Mouse (Mus musculus) embryonic facial prominence, embryonic 13.5 days (tissue): ENCODE data around the gene Gm44790. TPM values are rescaled to one million over a fixed set of nuclear protein-coding genes. Genes with fewer than 3 reads are reported as not detected.
"Not testable (repeated sequence)": the region's sequence is repeated elsewhere in the genome, so short reads cannot be mapped to it uniquely, and the experiment has no call there.

Experiments
- ATAC-seq: fragments of 200-750 bp; cut with Nextera tagmentation; 2 replicates; pipeline ENCODE4 v1.8.0; 2017; ENCODE audit warnings: low read depth; ENCODE audit not compliant: insufficient number of reproducible peaks, insufficient read depth, low FRiP score, low TSS enrichment
- H3K27ac ChIP-seq: fragments of 300-500 bp; sonication (generic); 2 replicates; pipeline ENCODE4 v1.5.1; 2015; ENCODE audit warnings: moderate library complexity, mild to moderate bottlenecking, inconsistent platforms
- H3K27me3 ChIP-seq: fragments of 300-500 bp; sonication (generic); 2 replicates; pipeline ENCODE4 v1.6.1; 2015; ENCODE audit warnings: mild to moderate bottlenecking, inconsistent platforms
- H3K36me3 ChIP-seq: fragments of 300-500 bp; sonication (generic); 2 replicates; pipeline ENCODE4 v1.6.1; 2015; ENCODE audit warnings: mild to moderate bottlenecking, inconsistent platforms
- H3K4me1 ChIP-seq: fragments of 300-500 bp; sonication (generic); 2 replicates; pipeline ENCODE4 v1.6.1; 2015; ENCODE audit warnings: inconsistent platforms
- H3K4me2 ChIP-seq: fragments of 300-500 bp; sonication (generic); 2 replicates; pipeline ENCODE4 v1.6.1; 2015; ENCODE audit warnings: moderate library complexity, mild to moderate bottlenecking, inconsistent platforms
- H3K4me3 ChIP-seq: fragments of 300-500 bp; sonication (generic); 2 replicates; pipeline ENCODE4 v1.5.1; 2015; ENCODE audit warnings: mild to moderate bottlenecking, inconsistent platforms
- H3K9ac ChIP-seq: fragments of 300-500 bp; sonication (generic); 2 replicates; pipeline ENCODE4 v1.6.1; 2015; ENCODE audit warnings: mild to moderate bottlenecking, inconsistent platforms
- H3K9me3 ChIP-seq: fragments of 300-500 bp; sonication (generic); 2 replicates; pipeline ENCODE4 v1.6.1; 2016; ENCODE audit warnings: inconsistent platforms
- WGBS: fragments of 180-500 bp; shearing (Covaris S2); methylation state at CpG from one replicate; pipeline ENCODE4 v1.1.7; 2015; ENCODE audit warnings: mixed read lengths; 5-methylcytosine and 5-hydroxymethylcytosine counted together
- polyA plus RNA-seq: library from polyadenylated mRNA; unstranded; fragments of >200 nt; fragmentation: Nextera tagmentation; extraction: Ambion mirVana; gene quantifications from 2 replicates; pipeline ENCODE4 v1.2.1, GENCODE M21; 2015

Gene Gm44790
- polyA plus RNA-seq, 1 experiment from 2014 or later: not detected

GRCm38 (mm10) chr6:86476931-86477330 is 50.5 kb downstream of the Gm44790 start:
- 79% methylated on average over 5 of the region's 5 CpGs for WGBS
- Histone ChIP-seq H3K4me1 (peaks cover 45% of the 10 kb centered on the region), H3K9ac (no peak overlapping the region), H3K4me3 (no peak overlapping the region), H3K9me3 (no peaks in the 10 kb centered on the region), H3K27me3 (no peaks in the 10 kb centered on the region), H3K27ac (no peak overlapping the region), H3K36me3 (no peaks in the 10 kb centered on the region), H3K4me2 (no peak overlapping the region)
- ATAC-seq: no peak

DNA sequence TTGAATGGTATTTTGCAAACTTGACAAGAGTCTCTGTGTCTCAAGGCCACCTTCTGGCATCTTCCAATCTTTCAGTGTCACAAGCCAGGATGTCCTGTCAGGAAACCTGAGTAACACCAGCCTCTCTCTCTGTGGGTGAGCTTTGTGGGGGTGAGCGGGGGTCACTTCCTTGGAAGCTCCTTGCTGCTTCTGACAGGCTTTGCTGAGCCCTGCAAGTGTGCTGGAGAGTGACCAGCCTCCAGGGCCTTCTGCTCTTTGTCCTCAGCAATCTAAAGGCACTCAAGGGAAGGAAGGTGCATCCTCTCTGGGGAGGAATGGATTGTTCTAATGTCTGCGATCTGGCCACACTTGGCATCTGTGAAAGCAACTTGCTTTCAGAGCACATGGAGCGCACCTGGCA is 52.9 kb downstream of the Gm44790 start:
- Histone ChIP-seq H3K4me2 (no peak overlapping the region), H3K36me3 (no peaks in the 10 kb centered on the region), H3K27ac (peak overlapping the region; percentile 90), H3K4me3 (no peak overlapping the region), H3K4me1 (peaks cover 35% of the 10 kb centered on the region), H3K27me3 (no peaks in the 10 kb centered on the region), H3K9me3 (no peaks in the 10 kb centered on the region), H3K9ac (no peak overlapping the region)
- ATAC-seq: no peak
- WGBS: 67% methylated on average over 3 of the region's 3 CpGs

GRCm38 (mm10) chr6:86479816-86480188 is 53.3 kb downstream of the Gm44790 start:
- 0 out of 2 replicates have a peak overlapping the region, but pooled peaks have one; percentile 41 for H3K4me2 ChIP-seq
- H3K27ac ChIP-seq: peak overlapping the region; percentile 90
- H3K36me3 ChIP-seq: no peaks in the 10 kb centered on the region
- ATAC-seq: no peak
- H3K27me3 ChIP-seq: no peaks in the 10 kb centered on the region
- no peaks in the 10 kb centered on the region for H3K9me3 ChIP-seq
- H3K4me1 ChIP-seq: peaks cover 35% of the 10 kb centered on the region
- no peak overlapping the region for H3K4me3 ChIP-seq
- H3K9ac ChIP-seq: no peak overlapping the region

GRCm38 (mm10) chr6:86480189-86480831 is 53.9 kb downstream of the Gm44790 start:
- H3K36me3 ChIP-seq: no peaks in the 10 kb centered on the region
- H3K9ac ChIP-seq: peak overlapping the region; percentile 61
- ATAC-seq: no peak
- H3K27me3 ChIP-seq: no peaks in the 10 kb centered on the region
- WGBS: 30% methylated on average over 9 of the region's 9 CpGs
- peaks cover 35% of the 10 kb centered on the region for H3K4me1 ChIP-seq
- peak overlapping the region; percentile 6; the same call in 1 of the 2 replicates for H3K4me3 ChIP-seq
- peak overlapping the region; percentile 90 for H3K27ac ChIP-seq
- peak overlapping the region; percentile 41 for H3K4me2 ChIP-seq
- no peaks in the 10 kb centered on the region for H3K9me3 ChIP-seq

GRCm38 (mm10) chr6:86481871-86482270 is 55.4 kb downstream of the Gm44790 start:
- Histone ChIP-seq H3K36me3 (no peaks in the 10 kb centered on the region), H3K4me3 (no peak overlapping the region), H3K4me2 (no peak overlapping the region), H3K9me3 (no peaks in the 10 kb centered on the region), H3K27me3 (no peaks in the 10 kb centered on the region), H3K4me1 (peaks cover 36% of the 10 kb centered on the region), H3K27ac (no peak overlapping the region), H3K9ac (no peak overlapping the region)
- WGBS: 92% methylated on average over 5 of the region's 5 CpGs
- ATAC-seq: no peak

GRCm38 (mm10) chr6:86485943-86486640 is 59.6 kb downstream of the Gm44790 start:
- H3K4me3 ChIP-seq: no peak overlapping the region
- H3K4me1 ChIP-seq: peaks cover 18% of the 10 kb centered on the region
- no peak overlapping the region; the same call in 1 of the 2 replicates for H3K27ac ChIP-seq
- no peaks in the 10 kb centered on the region for H3K27me3 ChIP-seq
- no peaks in the 10 kb centered on the region for H3K9me3 ChIP-seq
- 84% methylated on average over 7 of the region's 7 CpGs for WGBS
- no peaks in the 10 kb centered on the region for H3K36me3 ChIP-seq
- H3K9ac ChIP-seq: no peak overlapping the region
- no peak for ATAC-seq
- H3K4me2 ChIP-seq: no peak overlapping the region

- ATAC-seq: peak; percentile 90
- Histone ChIP-seq H3K9me3 (no peaks in the 10 kb centered on the region), H3K36me3 (no peaks in the 10 kb centered on the region), H3K27ac (peak overlapping the region; percentile 97), H3K27me3 (no peaks in the 10 kb centered on the region), H3K4me1 (peaks cover 16% of the 10 kb centered on the region), H3K4me3 (peak overlapping the region; percentile 17; the same call in 1 of the 2 replicates), H3K9ac (peak overlapping the region; percentile 67), H3K4me2 (peak overlapping the region; percentile 48)
- WGBS: 13% methylated on average over 24 of the region's 24 CpGs
These were observed 61.1 kb downstream of the Gm44790 start for GRCm38 (mm10) chr6:86487358-86488148.

DNA sequence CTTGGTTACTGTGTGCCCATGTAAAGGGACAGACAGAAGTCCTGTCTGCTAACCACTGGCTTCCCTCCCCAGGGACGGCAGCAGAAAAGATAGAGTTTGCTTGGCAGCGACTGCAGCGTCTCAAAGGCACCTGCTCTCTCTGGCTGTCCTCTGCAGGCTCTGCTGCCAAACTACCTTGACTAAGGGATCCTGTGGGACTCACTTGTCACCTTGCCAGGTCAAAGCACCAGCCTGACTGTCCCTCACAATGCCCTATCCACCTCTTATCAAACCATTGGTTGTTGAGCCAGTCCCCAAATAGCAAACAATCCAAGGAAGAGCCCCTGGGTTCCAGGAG is 61.7 kb downstream of the Gm44790 start:
- 47% methylated on average over 3 of the region's 3 CpGs for WGBS
- Histone ChIP-seq H3K4me3 (no peak overlapping the region), H3K9ac (peak overlapping the region; percentile 67), H3K4me1 (peaks cover 20% of the 10 kb centered on the region), H3K27ac (peak overlapping the region; percentile 97), H3K27me3 (no peaks in the 10 kb centered on the region), H3K36me3 (no peaks in the 10 kb centered on the region), H3K9me3 (no peaks in the 10 kb centered on the region), H3K4me2 (peak overlapping the region; percentile 48; the same call in 1 of the 2 replicates)
- ATAC-seq: no peak

- H3K27ac ChIP-seq: no peak overlapping the region
- no peaks in the 10 kb centered on the region for H3K36me3 ChIP-seq
- H3K4me1 ChIP-seq: peaks cover 30% of the 10 kb centered on the region
- H3K9ac ChIP-seq: no peak overlapping the region
- H3K27me3 ChIP-seq: no peaks in the 10 kb centered on the region
- no peak overlapping the region for H3K4me3 ChIP-seq
- H3K4me2 ChIP-seq: no peak overlapping the region
- no peaks in the 10 kb centered on the region for H3K9me3 ChIP-seq
- no peak for ATAC-seq
- WGBS: 93% methylated on average over 2 of the region's 2 CpGs
These were observed 63.5 kb downstream of the Gm44790 start for GRCm38 (mm10) chr6:86489945-86490344.

- not testable (repeated sequence) for H3K36me3 ChIP-seq, H3K4me3 ChIP-seq, H3K27me3 ChIP-seq, H3K9ac ChIP-seq, H3K27ac ChIP-seq, ATAC-seq, H3K9me3 ChIP-seq, H3K4me2 ChIP-seq
- peaks cover 31% of the 10 kb centered on the region for H3K4me1 ChIP-seq
- 89% methylated on average over 8 of the region's 8 CpGs for WGBS
These were observed 64.0 kb downstream of the Gm44790 start for GRCm38 (mm10) chr6:86490413-86490812.

DNA sequence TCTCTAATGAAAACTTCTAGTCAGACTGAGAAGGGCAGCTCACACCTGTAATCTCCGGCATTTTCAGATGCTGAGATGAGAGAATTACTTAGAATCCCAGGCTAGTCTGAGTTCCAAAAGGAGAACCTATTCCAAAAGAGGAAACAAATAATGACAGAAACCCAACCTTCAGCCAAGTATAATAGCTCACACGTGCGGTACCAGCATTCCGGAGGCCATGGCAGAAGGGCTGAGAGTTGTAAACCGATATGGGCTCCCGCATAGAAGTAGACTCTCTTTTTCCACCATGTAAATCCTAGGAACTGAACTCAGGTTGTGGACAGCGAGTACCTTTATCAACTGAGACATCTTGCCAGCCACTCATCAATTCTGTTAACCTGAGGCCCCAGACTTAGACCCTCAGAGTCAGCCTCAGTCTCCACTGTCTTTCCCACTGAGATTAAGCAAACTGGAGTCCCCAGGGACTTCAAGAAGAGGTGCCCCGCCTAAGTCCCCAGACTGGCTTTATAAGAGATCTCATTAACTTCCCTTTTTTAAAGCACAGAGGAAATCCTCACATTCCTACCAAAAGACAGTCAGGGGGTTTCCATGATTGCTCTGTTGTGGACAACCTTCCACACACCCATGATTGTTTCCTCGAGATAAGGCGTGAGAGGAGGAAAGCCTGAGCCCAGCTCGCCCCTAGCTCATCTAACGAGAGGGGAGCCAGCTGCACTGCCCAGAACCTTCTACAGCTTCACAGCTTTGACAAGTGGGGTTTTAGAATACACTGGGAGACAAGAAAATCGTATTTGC is 67.2 kb downstream of the Gm44790 start:
- Histone ChIP-seq H3K9ac (0 out of 2 replicates have a peak overlapping the region, but pooled peaks have one; percentile 1), H3K4me3 (no peak overlapping the region), H3K27ac (peak overlapping the region; percentile 68), H3K4me1 (peaks cover 45% of the 10 kb centered on the region), H3K9me3 (no peaks in the 10 kb centered on the region), H3K27me3 (no peaks in the 10 kb centered on the region), H3K4me2 (no peak overlapping the region), H3K36me3 (no peaks in the 10 kb centered on the region)
- ATAC-seq: no peak
- 47% methylated on average over 13 of the region's 13 CpGs for WGBS
